Mouse (Mus musculus) right cerebral cortex, postnatal 14 days (tissue): ENCODE data around the gene Tmprss4.

Experiments used
- DNase-seq: peaks from one replicate; pipeline ENCODE4 v3.0.0; 2022

Tmprss4 gene

DNA sequence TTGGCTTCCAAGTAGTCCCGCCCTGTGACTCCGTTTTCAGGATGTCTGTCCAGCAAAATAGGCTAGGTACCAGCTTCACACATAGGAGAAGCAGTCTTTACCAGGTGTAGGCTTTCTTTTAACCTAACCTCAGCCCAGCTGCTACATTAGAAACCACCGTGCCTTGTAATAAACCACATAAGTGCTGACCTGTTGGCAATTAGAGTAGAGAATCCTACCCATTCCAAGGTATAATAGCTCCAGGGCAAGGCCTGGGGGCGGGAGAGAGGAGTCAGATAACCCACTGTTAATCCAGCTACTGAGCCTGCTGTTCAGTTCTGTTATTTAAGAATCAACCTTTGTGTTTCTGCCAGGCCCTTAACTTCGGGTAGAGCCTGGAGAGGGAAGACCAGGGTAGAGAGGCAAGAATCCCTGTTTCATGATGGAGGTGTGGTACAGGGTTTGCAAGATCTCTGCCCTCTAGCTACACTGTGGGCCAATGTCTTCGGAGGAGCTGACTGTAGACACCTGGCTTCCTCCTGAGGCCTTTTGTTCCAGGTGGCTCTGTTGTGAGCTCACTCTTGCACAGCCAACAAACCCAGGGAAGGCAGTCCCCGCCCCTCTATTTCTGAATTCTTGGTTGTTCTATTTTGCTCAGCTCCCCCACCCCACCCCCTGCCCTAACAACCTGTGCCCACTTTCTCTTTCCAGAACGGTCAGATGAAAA lies 7.6 kb downstream of the Tmprss4 start:
- no peak for DNase-seq

DNA sequence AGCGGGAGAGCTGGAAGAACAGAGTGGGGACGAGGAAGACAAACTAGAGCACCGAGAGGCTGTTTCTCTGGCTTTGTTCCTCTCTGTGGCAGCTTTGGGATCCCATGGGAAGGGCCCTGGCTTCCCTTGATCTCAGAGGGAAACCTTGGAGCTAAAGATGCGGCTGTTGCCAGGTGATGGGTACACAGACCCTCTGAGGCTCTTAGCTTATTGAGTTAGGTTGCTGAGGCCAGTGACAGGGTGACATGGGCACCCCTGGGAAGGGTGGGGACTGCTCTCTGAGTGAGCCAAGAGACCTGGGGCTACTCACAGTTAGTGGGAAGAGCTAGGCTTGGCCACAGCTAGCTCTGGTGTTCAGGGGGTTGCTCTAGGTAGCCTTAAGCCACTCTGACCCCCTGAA lies 8.4 kb downstream of the Tmprss4 start:
- no peak for DNase-seq

GRCm38 (mm10) chr9:45189661-45190174 lies 14.2 kb downstream of the Tmprss4 start:
- DNase-seq = no peak

DNA sequence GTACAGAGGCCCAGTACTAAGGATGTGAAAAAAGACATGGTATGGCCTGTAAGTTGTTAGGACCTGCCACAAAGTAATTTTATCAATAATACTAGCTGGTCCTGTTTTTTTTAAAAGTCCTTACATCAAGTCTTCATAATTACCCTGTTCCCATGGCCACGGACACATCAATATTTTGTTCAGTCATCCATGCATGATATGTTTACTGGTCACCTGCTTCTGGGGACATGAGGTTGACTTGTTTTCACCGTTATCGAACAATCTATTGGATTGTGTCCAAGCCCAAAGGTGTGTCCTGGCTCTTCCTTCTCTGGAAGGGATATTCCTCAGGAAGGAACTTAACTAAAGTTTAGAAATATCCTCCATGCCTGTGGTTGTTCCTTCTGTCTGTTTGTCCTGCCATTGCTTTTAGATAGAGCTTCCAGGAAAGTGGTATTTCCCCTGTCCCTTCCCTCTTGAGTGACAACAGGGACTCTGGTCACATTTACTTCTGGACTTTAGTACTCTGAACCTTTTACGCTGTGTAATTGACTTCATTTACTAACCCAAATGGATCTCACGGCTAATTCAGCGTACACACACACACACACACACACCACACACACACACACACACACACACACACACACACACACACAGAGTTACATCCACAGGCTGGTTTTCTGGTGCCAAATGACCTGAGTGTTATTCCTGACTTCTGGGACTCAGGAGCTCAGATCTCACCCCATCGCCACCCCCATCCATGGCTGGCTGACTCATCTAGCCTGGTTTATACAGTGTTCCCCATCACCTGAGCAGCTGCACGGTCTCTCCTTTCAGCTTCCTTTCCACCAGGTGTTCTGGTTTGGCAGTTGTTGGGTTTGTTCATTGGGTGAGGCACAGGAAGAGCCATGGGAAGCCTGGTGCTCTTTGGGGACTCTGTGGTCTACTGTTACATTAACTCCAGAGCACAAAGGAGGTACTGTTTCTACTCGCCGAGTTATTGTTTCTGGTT lies 15.0 kb downstream of the Tmprss4 start:
- DNase-seq = no peak

DNA sequence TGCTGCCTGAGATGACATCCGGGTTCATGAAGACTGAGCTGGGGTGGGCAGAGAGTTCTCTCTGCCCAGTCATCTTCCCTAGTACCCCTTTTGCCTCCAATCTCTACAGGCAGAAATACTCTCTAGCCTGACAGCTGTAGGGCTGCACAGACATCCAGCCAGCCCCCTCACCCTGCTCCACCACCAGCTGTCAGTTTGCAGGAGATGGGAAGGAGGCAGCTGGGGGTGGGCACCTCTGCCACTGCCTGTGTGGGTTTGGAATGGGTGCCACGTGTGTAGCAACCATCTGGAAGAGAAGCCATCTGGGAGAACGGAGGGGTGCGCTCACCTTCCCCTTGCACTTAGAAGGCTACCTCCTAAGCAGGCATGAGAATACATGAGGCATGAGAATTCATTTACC lies 18.6 kb downstream of the Tmprss4 start:
- DNase-seq = peak; percentile 38

DNA sequence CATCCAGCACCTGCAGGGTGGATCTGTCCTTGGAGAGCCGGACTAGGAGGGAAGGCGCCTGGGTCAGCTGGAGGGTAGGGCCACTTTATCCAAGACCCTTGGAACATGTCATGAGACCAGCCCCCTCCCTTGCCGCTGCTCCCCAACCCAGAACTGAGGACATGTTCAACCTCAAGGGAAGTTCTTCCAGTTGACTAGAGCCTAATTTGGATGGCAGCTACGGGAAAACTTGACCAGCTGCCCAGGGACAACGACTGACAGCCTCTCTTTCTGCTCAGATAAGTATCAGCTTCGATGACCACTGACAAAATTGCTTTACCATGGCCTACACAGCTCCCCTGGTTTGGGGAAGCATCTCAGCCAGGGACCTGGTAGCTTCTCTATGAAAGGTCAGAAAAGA lies 20.6 kb downstream of the Tmprss4 start:
- no peak for DNase-seq

- no peak for DNase-seq
Measured at GRCm38 (mm10) chr9:45182521-45182920, 21.4 kb downstream of the Tmprss4 start.

- DNase-seq = peak; percentile 23
Measured at GRCm38 (mm10) chr9:45181770-45182169, 22.1 kb downstream of the Tmprss4 start, which contains the start of gene BC049352. Gene BC049352 (plus strand): TSS chr9:45182007.

DNA sequence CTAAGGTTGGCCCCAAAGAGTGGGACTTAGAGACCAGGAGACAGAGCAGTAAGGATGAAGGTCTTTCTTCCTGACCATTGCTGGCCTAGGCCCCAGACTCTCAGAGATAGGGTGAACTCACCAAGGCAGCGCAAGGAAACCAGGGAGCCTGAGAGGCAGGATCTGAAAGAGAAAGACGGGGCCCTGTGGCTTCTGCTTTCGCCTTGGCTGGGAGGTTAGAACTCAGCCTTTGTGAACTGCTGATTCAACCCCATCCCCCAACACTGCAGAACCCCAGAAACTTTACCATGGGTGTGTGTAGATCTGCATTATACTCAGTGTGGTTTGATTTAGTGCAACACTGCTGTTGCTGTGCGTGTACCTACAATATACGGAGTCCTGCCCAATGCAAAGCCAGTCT lies 24.6 kb downstream of the Tmprss4 start:
- DNase-seq = no peak

GRCm38 (mm10) chr9:45173475-45173874 lies 30.4 kb downstream of the Tmprss4 start:
- no peak for DNase-seq

DNA sequence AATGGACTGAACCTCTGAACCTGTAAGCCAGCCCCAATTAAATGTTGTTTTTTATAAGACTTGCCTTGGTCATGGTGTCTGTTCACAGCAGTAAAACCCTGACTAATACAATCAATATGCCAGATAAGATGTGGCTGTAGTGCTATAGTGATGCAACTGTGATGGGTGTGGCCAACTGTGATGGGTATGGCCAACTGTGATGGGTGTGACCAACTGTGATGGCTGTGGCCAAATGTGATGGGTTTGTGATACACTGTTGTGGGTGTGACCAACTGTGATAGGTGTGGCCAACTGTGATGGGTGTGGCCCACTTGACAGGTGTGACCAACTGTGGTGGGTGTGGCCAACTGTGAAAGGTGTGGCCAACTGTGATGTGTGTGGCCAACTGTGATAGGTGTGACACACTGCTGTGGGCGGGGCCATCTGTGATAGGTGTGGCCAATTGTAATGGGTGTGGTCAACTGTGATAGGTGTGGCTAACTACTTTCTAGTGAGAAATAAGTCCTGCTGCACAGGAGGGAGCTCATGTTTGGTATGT lies 32.8 kb downstream of the Tmprss4 start:
- DNase-seq = no peak

- DNase-seq = no peak
Measured at GRCm38 (mm10) chr9:45170150-45170549, 33.7 kb downstream of the Tmprss4 start.

- DNase-seq = no peak
Measured at GRCm38 (mm10) chr9:45167903-45168302, 36.0 kb downstream of the Tmprss4 start.

DNA sequence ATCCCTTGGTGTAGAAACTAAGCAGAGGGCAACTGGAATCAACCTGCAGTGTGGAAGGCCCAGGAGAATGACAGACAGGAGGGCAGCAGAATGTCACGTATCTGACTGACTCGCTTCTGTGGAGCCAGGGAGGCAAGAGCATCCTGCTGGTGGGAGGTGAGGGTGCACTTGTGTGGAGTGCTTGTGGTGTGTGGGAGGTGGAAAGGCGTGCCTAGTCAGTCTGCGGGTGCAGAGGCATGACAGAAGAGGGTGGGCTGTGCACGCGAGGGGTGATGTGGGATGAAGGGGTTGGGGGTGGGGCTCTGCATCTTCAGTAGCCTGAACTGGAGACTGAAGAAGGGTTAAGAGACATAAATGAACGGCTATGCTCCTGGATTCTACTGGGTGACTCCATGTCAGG lies 50.5 kb downstream of the Tmprss4 start:
- no peak for DNase-seq

- DNase-seq = no peak
Measured at GRCm38 (mm10) chr9:45150933-45151332, 53.0 kb downstream of the Tmprss4 start.

DNA sequence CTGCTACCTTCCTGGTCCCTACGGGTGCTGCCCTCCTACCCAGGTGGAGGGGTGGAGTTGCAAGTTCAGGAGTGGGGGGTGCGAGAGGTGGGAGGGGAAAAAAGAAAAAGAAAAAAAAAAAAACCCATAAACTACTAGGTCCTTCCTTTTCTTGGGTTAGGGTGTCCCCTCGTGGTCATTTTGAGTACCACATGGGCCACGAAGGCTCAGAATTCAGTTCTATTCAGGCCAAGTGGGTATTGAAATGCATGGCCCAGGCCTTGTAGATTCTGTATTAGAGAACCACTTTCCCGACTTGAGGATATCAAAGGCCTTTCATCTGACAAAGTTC lies 57.7 kb downstream of the Tmprss4 start:
- DNase-seq = peak; percentile 77

- peak; percentile 26 for DNase-seq
Measured at GRCm38 (mm10) chr9:45145533-45146266, 58.2 kb downstream of the Tmprss4 start.

DNA sequence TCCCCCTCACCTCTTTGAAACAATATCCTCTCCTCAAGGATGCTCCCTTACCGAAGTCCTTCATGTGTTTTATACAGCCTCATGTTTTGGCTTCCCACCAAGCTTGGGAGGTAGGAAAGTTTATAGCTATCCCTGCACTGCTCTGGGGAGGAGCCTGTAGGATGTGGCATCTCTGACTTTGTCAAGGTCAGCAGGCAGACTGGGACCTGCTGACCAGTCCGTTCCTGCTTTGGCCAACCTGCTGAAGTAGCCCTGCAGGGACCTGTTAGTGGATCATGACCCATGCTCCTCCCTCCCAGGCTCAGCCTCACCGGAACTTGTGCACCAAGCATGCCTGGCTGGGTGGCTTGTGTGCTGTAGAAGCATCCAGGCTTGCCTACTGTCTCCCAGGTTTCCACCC lies 61.2 kb downstream of the Tmprss4 start:
- no peak for DNase-seq

- DNase-seq = no peak
Measured at GRCm38 (mm10) chr9:45140945-45141344, 62.9 kb downstream of the Tmprss4 start.

- DNase-seq = no peak
Measured at GRCm38 (mm10) chr9:45139082-45139481, 64.8 kb downstream of the Tmprss4 start.

DNA sequence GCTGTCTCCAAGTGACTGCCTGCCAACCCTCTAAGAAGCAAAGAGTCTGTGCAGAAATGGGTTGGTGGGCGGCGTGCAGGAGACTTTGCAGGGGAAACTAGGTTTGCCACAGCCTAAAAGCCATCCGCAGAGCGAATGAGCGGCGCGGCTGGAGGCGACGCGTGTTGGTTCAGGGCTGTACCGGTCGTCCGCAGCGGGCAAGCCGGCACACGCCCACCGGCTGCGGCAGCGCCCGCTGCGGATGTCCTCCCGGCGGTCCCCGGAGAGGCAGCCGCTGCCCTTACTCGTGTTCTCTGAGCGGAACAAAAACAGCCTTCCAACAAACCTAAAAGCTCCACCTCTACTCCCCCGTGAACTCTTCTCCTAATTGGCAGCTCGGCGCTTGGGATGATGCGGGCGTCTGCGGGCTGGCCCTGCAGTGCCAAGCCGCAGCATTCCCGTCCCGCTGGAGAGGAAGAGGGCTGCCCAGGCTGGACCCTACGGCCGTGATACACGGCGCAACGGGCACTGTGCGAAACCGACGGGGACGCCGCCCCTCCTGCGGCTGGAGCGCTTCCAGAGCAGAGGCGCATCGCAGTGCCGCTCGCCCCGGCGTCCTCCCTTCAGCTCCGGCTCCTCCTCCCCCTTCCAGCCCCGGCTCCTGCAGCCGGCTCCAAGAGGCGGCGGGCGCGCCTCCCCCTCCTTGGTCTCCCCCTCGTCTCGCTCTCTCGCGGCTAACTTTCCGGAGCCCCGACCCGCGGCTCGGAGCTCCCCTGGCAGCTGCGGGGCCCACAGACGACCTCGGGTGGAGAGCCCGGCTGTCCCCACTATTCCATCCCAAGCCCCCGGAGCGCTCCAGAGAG lies 65.5 kb downstream of the Tmprss4 start, which contains the start of gene Scn4b:
Scn4b (plus strand) TSS at position 205 of the 842 bp plus-strand sequence.
- peak; percentile 43 for DNase-seq
